Mouse (Mus musculus) limb, embryonic 12.5 days (tissue): ENCODE measurements around the gene Sh3pxd2a. TPM values are rescaled to one million over a fixed set of nuclear protein-coding genes. Genes with fewer than 3 reads are reported as not detected.

Experiments
- ATAC-seq: fragments of 200-750 bp; cut with Nextera tagmentation; 2 replicates; pipeline ENCODE4 v1.8.0; 2017; ENCODE audit warnings: low read depth, moderate TSS enrichment; ENCODE audit not compliant: insufficient number of reproducible peaks, insufficient read depth, low FRiP score, low TSS enrichment
- H3K27ac ChIP-seq: fragments of 300-500 bp; sonication (generic); 2 replicates; pipeline ENCODE4 v1.5.1; 2016; ENCODE audit warnings: mild to moderate bottlenecking, moderate library complexity
- H3K27me3 ChIP-seq: fragments of 300-500 bp; sonication (generic); 2 replicates; pipeline ENCODE4 v1.6.1; 2016; ENCODE audit warnings: mild to moderate bottlenecking, moderate library complexity
- H3K36me3 ChIP-seq: fragments of 300-500 bp; sonication (generic); 2 replicates; pipeline ENCODE4 v1.6.1; 2016; ENCODE audit warnings: mild to moderate bottlenecking, moderate library complexity
- H3K4me1 ChIP-seq: fragments of 300-500 bp; sonication (generic); replicated peaks from 2 replicates; pipeline ENCODE4 v1.6.1; 2016
- H3K4me2 ChIP-seq: fragments of 300-500 bp; sonication (generic); 2 replicates; pipeline ENCODE4 v1.6.1; 2016; ENCODE audit warnings: mild to moderate bottlenecking, moderate library complexity
- H3K4me3 ChIP-seq: fragments of 300-500 bp; sonication (generic); replicated peaks from 2 replicates; pipeline ENCODE4 v1.5.1; 2016; ENCODE audit warnings: mild to moderate bottlenecking
- H3K9ac ChIP-seq: fragments of 300-500 bp; sonication (generic); replicated peaks from 2 replicates; pipeline ENCODE4 v1.6.1; 2016; ENCODE audit warnings: mild to moderate bottlenecking, moderate library complexity
- H3K9me3 ChIP-seq: fragments of 300-500 bp; sonication (generic); 2 replicates; pipeline ENCODE4 v1.6.1; 2016; ENCODE audit warnings: mild to moderate bottlenecking, moderate library complexity
- WGBS: fragments of 180-500 bp; shearing (Covaris S2); methylation state at CpG from one replicate; pipeline ENCODE4 v1.1.7; 2016; 5-methylcytosine and 5-hydroxymethylcytosine counted together
- polyA plus RNA-seq: library from polyadenylated mRNA; unstranded; fragments of >200 nt; fragmentation: Nextera tagmentation; extraction: Ambion mirVana; gene quantifications from 2 replicates; pipeline ENCODE4 v1.2.1, GENCODE M21; 2016

Sh3pxd2a gene
- polyA plus RNA-seq, 1 experiment from 2014 or later: 7.7 TPM

DNA sequence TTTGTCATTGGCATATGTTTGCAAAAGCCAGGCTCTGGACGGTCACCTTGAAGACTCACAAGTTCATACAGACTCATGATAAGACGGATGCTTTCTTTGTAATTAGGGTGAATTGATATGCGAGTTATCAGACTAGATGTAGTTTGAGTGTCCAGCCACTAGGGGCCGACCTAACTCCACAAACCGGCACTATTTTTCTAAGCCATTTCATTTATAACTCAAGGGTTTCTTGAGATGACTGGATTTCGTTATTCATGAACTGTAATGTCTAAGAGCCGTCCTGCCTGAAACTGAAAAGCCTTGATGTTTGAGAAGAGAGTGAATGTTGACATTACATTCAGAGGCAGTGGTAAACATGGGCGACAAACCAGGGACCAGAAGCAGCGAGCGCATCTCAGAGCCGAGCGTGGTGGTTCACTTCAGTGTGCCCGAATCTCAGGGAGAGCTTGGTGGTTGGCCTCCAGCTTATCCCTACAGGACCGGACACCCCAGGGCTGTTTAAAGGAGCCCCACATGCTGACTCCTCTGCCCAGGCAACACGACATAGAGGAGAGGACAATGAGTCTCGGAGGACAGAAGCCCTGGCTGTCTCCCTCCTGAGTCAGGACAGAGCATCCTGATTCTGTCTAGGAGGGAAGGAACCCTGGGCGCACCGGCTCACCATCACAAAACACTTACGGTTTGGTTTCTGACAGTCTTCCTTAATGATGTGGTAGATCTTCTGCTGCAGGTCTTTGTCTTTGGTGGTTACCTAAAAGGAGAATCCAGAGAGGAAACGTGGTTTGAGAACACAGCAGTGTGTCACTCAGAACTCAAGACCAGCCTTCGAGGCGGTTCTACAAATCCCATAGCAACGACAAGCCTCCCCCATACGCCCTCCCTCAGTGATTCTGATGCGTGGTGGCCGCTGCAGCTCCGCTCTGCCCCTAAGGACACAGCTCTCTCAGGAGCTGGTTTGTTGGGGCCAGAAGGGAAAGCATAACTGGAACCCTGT is 43.2 kb upstream of the Sh3pxd2a start:
- H3K36me3 ChIP-seq: peaks cover 56% of the 10 kb centered on the region
- H3K4me1 ChIP-seq: peaks cover 11% of the 10 kb centered on the region; the same call in 1 of the 2 replicates
- no peaks in the 10 kb centered on the region for H3K9me3 ChIP-seq
- no peak overlapping the region for H3K4me2 ChIP-seq
- no peak overlapping the region for H3K9ac ChIP-seq
- no peak for ATAC-seq
- no peak overlapping the region for H3K4me3 ChIP-seq
- 66% methylated on average over 27 of the region's 27 CpGs for WGBS
- 0 out of 2 replicates have a peak overlapping the region, but pooled peaks have one; percentile 59 for H3K27ac ChIP-seq
- H3K27me3 ChIP-seq: no peaks in the 10 kb centered on the region

DNA sequence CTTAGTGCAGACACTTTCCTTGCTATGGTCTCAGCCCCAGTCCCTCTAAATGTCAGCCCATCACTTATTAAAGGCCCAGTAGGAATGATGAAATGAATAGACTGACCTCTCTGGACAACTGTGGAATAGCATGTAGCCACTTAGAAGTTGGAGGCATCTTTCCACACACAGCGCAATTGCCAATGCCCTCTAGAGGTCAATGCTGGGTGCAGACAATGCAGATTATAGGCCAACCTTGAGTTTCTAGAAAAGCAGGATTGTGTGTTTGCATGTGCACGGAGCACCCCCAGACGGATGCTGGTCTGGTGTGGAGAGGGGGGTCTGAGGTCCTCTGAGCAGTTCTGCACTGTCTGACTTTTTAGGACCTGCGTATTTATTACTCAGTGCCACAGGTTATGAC is 39.4 kb upstream of the Sh3pxd2a start:
- Histone ChIP-seq H3K4me3 (no peak overlapping the region), H3K27ac (no peak overlapping the region), H3K4me2 (no peak overlapping the region), H3K36me3 (peaks cover 39% of the 10 kb centered on the region), H3K9me3 (no peaks in the 10 kb centered on the region), H3K4me1 (peaks cover 20% of the 10 kb centered on the region), H3K27me3 (no peaks in the 10 kb centered on the region), H3K9ac (no peak overlapping the region)
- ATAC-seq: no peak
- WGBS: 73% methylated on average over 4 of the region's 4 CpGs

GRCm38 (mm10) chr19:47502563-47502962 is 38.4 kb upstream of the Sh3pxd2a start:
- no peak for ATAC-seq
- H3K4me3 ChIP-seq: no peak overlapping the region
- WGBS: 74% methylated on average over 8 of the region's 8 CpGs
- H3K9ac ChIP-seq: no peak overlapping the region
- no peaks in the 10 kb centered on the region for H3K27me3 ChIP-seq
- peaks cover 38% of the 10 kb centered on the region for H3K36me3 ChIP-seq
- no peak overlapping the region for H3K4me2 ChIP-seq
- no peak overlapping the region for H3K27ac ChIP-seq
- no peaks in the 10 kb centered on the region for H3K9me3 ChIP-seq
- peaks cover 22% of the 10 kb centered on the region for H3K4me1 ChIP-seq

- 77% methylated on average over 11 of the region's 11 CpGs for WGBS
- H3K27ac ChIP-seq: no peak overlapping the region
- no peak for ATAC-seq
Measured at GRCm38 (mm10) chr19:47500389-47501011, 36.3 kb upstream of the Sh3pxd2a start.

GRCm38 (mm10) chr19:47499841-47500240 is 35.6 kb upstream of the Sh3pxd2a start:
- Histone ChIP-seq H3K36me3 (peaks cover 26% of the 10 kb centered on the region), H3K27ac (peak overlapping the region; percentile 89; the same call in 1 of the 2 replicates), H3K9me3 (no peaks in the 10 kb centered on the region), H3K4me1 (peaks cover 29% of the 10 kb centered on the region), H3K4me3 (no peak overlapping the region), H3K9ac (no peak overlapping the region), H3K4me2 (no peak overlapping the region), H3K27me3 (no peaks in the 10 kb centered on the region)
- no peak for ATAC-seq
- 86% methylated on average over 5 of the region's 5 CpGs for WGBS

More at GRCm38 (mm10) chr19:47500389-47501011, 36.3 kb upstream of the Sh3pxd2a start:
- Histone ChIP-seq H3K9ac (no peak overlapping the region), H3K27me3 (no peaks in the 10 kb centered on the region), H3K36me3 (peaks cover 32% of the 10 kb centered on the region), H3K4me3 (no peak overlapping the region), H3K4me2 (no peak overlapping the region), H3K9me3 (no peaks in the 10 kb centered on the region), H3K4me1 (peaks cover 29% of the 10 kb centered on the region)

DNA sequence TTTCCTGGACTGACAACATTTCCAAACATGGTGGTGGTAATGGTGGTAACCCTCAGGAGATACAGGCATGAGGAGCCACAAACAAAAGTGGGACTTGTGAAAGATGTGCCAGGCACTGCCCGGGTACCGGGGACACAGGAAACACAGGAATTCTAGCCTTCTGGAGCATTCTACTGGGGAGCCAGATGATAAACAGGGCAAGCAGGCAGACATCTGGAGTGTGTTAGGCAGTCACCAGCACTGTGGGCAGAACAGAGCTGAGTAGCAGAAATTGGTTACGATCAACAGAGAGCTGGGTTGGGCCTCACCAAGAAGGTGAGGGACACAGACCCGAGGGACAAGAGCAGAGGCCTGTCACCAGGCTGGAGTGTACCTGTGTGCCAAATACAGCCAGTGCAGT is 34.7 kb upstream of the Sh3pxd2a start:
- peaks cover 22% of the 10 kb centered on the region for H3K36me3 ChIP-seq
- peak overlapping the region; percentile 89 for H3K27ac ChIP-seq
- peak; percentile 39; the same call in 1 of the 2 replicates for ATAC-seq
- 17% methylated on average over 4 of the region's 4 CpGs for WGBS
- H3K9me3 ChIP-seq: no peaks in the 10 kb centered on the region
- no peaks in the 10 kb centered on the region for H3K27me3 ChIP-seq
- H3K9ac ChIP-seq: no peak overlapping the region; the same call in 1 of the 2 replicates
- peaks cover 29% of the 10 kb centered on the region for H3K4me1 ChIP-seq
- H3K4me3 ChIP-seq: no peak overlapping the region
- H3K4me2 ChIP-seq: 0 out of 2 replicates have a peak overlapping the region, but pooled peaks have one; percentile 0

GRCm38 (mm10) chr19:47497736-47498135 is 33.5 kb upstream of the Sh3pxd2a start:
- Histone ChIP-seq H3K36me3 (peaks cover 16% of the 10 kb centered on the region), H3K9ac (no peak overlapping the region), H3K4me3 (no peak overlapping the region), H3K4me1 (peaks cover 34% of the 10 kb centered on the region), H3K4me2 (no peak overlapping the region), H3K9me3 (no peaks in the 10 kb centered on the region), H3K27me3 (no peaks in the 10 kb centered on the region), H3K27ac (peak overlapping the region; percentile 56; the same call in 1 of the 2 replicates)
- 45% methylated on average over 6 of the region's 6 CpGs for WGBS
- no peak for ATAC-seq

- H3K27ac ChIP-seq: peak overlapping the region; percentile 56; the same call in 1 of the 2 replicates
- H3K9ac ChIP-seq: no peak overlapping the region
- 74% methylated on average over 9 of the region's 9 CpGs for WGBS
- H3K36me3 ChIP-seq: peaks cover 12% of the 10 kb centered on the region
- no peak overlapping the region for H3K4me3 ChIP-seq
- peaks cover 34% of the 10 kb centered on the region for H3K4me1 ChIP-seq
- ATAC-seq: no peak
- no peaks in the 10 kb centered on the region for H3K27me3 ChIP-seq
- no peaks in the 10 kb centered on the region for H3K9me3 ChIP-seq
- no peak overlapping the region for H3K4me2 ChIP-seq
Measured at GRCm38 (mm10) chr19:47497313-47497712, 33.1 kb upstream of the Sh3pxd2a start.

DNA sequence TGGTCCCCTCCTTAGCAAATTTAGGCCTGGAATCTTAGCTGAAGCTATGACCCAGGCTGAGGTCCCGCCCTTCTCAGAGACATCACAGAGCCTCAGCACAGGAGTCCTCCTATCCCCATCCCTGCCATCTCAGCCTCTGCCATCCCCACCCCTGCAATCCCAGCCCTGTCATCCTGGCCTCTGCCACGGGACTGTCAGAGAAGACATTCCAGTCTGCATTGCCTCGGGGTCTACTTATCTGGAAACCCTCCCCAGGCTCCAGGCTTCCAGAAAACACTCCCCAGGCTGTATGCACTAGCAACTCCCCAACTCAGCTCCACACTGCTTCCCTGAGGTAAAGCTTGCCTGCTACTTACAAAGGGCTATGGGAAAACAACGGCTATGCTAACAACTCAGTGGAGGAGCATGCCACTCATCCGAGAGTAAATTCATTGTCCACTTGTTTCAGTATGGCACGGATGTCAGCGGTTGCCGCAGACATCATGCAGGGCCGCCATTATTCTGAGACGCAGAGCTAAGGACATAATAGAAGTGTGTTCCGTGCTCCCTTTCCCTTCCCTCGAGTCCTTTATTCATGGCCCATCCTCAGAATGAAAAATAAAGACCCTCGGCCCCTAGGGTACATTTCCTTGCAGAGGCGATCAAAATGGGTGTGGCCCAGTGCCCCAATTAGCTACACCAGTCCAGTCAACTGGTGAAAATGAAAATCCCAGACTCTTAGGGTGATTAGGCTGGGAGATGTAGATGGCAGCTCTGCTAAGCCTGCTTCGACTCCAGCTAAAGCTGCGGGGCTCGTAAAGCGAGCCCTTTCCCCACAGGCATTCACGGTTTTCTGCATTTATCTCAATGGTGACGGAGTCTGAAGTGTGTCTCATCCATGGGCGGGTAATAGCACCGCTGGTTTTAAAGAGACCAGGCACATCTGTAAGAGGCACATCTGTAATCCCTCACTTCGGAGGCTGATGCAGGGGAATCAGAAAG is 29.1 kb upstream of the Sh3pxd2a start:
- no peak overlapping the region; the same call in 1 of the 2 replicates for H3K27ac ChIP-seq
- ATAC-seq: no peak
- H3K9ac ChIP-seq: no peak overlapping the region
- H3K27me3 ChIP-seq: no peaks in the 10 kb centered on the region
- peaks cover 18% of the 10 kb centered on the region for H3K4me1 ChIP-seq
- no peak overlapping the region for H3K4me3 ChIP-seq
- H3K36me3 ChIP-seq: no peaks in the 10 kb centered on the region
- H3K9me3 ChIP-seq: peaks cover 3% of the 10 kb centered on the region; the same call in 1 of the 2 replicates
- WGBS: 63% methylated on average over 23 of the region's 23 CpGs
- H3K4me2 ChIP-seq: no peak overlapping the region

DNA sequence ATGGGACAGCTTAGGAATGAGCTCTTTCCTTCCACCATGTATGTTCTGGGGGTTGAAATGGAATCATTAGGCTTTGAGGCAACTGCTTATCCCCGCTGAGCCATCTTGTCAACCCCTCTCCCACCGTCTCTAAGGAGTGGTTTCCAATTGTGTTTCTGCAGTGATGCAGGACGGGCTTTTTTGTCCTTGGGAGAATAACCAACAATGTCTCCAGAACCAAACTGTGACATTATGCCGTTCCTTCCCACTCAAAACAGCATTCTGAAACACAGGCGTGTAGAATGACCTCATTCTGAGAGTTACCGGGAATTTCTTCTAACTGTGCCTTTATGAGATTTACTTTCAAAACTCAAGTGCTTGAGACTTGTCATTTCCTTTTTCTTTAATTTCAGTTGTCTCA is 28.2 kb upstream of the Sh3pxd2a start:
- H3K4me2 ChIP-seq: no peak overlapping the region
- ATAC-seq: no peak
- no peak overlapping the region for H3K27ac ChIP-seq
- no peak overlapping the region for H3K9ac ChIP-seq
- H3K9me3 ChIP-seq: peaks cover 3% of the 10 kb centered on the region; the same call in 1 of the 2 replicates
- no peaks in the 10 kb centered on the region for H3K36me3 ChIP-seq
- H3K4me3 ChIP-seq: no peak overlapping the region
- H3K27me3 ChIP-seq: no peaks in the 10 kb centered on the region
- 94% methylated on average over 6 of the region's 6 CpGs for WGBS
- H3K4me1 ChIP-seq: peaks cover 11% of the 10 kb centered on the region
